Mouse (Mus musculus) heart, embryonic 16.5 days (tissue): ENCODE results near the gene Olfr669. TPM values are rescaled to one million over a fixed set of nuclear protein-coding genes. Genes with fewer than 3 reads are reported as not detected.
"Not testable (repeated sequence)": the region's sequence is repeated elsewhere in the genome, so short reads cannot be mapped to it uniquely, and the experiment has no call there.

Experiments
- ATAC-seq: fragments of 200-750 bp; cut with Nextera tagmentation; replicated peaks from 2 replicates; pipeline ENCODE4 v1.8.0; 2017; ENCODE audit warnings: moderate number of reproducible peaks; ENCODE audit not compliant: insufficient read depth, low FRiP score; ENCODE audit errors: extremely low read depth
- H3K27ac ChIP-seq: fragments of 300-500 bp; sonication (generic); 2 replicates; pipeline ENCODE4 v1.5.1; 2014; ENCODE audit warnings: mild to moderate bottlenecking, low read length, control low read depth, moderate library complexity
- H3K27me3 ChIP-seq: fragments of 300-500 bp; sonication (generic); 2 replicates; pipeline ENCODE4 v1.6.1; 2014; ENCODE audit warnings: low read length, mixed read lengths; ENCODE audit not compliant: control insufficient read depth, insufficient read depth
- H3K36me3 ChIP-seq: fragments of 300-500 bp; sonication (generic); 2 replicates; pipeline ENCODE4 v1.6.1; 2014; ENCODE audit not compliant: control insufficient read depth, insufficient read depth
- H3K4me1 ChIP-seq: fragments of 300-500 bp; sonication (generic); 2 replicates; pipeline ENCODE4 v1.6.1; 2014; ENCODE audit warnings: low read length, mixed read lengths; ENCODE audit not compliant: control insufficient read depth, insufficient read depth
- H3K4me2 ChIP-seq: fragments of 300-500 bp; sonication (generic); 2 replicates; pipeline ENCODE4 v1.6.1; 2014; ENCODE audit warnings: low read depth, mild to moderate bottlenecking, control low read depth, low read length
- H3K4me3 ChIP-seq: fragments of 300-500 bp; sonication (generic); 2 replicates; pipeline ENCODE4 v1.5.1; 2014; ENCODE audit warnings: mild to moderate bottlenecking, control low read depth, low read length
- H3K9ac ChIP-seq: fragments of 300-500 bp; sonication (generic); 2 replicates; pipeline ENCODE4 v1.6.1; 2014; ENCODE audit warnings: low read length, control low read depth
- H3K9me3 ChIP-seq: fragments of 300-500 bp; sonication (generic); replicated peaks from 2 replicates; pipeline ENCODE4 v1.6.1; 2016; ENCODE audit warnings: low read length; ENCODE audit not compliant: control insufficient read depth
- WGBS: fragments of 180-500 bp; shearing (Covaris S2); extraction: QIAGEN DNeasy Blood & Tissue Kit; methylation state at CpG from one replicate; pipeline ENCODE4 v1.1.7; 2014; 5-methylcytosine and 5-hydroxymethylcytosine counted together
- polyA plus RNA-seq: library from polyadenylated mRNA; unstranded; fragments of >200 nt; fragmentation: Nextera tagmentation; extraction: Ambion mirVana; gene quantifications from 2 replicates; pipeline ENCODE4 v1.2.1, GENCODE M21; 2015

Gene Olfr669
- polyA plus RNA-seq = not detected in 2 replicates

- Histone ChIP-seq H3K4me2 (no peak within 1 kb of the TSS), H3K27me3 (no peaks in the 10 kb centered on the region), H3K9ac (no peak within 1 kb of the TSS), H3K36me3 (no peaks in the 10 kb centered on the region), H3K9me3 (no peaks in the 10 kb centered on the region), H3K27ac (no peak within 1 kb of the TSS), H3K4me3 (no peak within 1 kb of the TSS), H3K4me1 (no peaks in the 10 kb centered on the region)
- no peak for ATAC-seq
- 86% methylated on average over 1 of the region's 1 CpGs for WGBS
These were observed at the start of gene Olfr669 for GRCm38 (mm10) chr7:104933940-104934339. TSS of gene Olfr669 (plus strand) at chr7:104934240.

DNA sequence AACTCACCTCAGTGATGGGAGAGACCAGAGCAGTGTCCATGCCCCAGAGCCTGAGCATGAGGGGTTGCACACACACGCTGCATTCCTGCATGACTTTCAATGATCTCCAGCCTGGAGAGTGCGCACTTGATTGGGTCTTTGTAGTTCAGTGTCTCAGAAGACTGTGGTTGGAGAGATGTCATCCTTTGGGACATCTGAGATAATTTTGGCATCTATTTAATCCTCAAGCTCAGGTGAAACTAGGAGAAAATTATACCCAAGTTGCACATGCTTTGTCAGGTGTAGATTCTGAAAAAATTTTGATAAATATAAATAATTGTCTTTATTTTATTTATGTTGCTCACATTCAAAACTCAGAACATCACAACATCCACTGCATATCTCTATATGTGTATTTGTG, 38.2 kb upstream of the Olfr669 start, which contains the start of gene Olfr666:
Olfr666 (minus strand) TSS at position 101 of the 400 bp plus-strand sequence.
- no peak within 1 kb of the TSS for H3K9ac ChIP-seq
- no peaks in the 10 kb centered on the region for H3K36me3 ChIP-seq
- H3K9me3 ChIP-seq = 0 out of 2 replicates have a peak, but pooled peaks cover 2% of the 10 kb centered on the region
- no peak within 1 kb of the TSS for H3K4me2 ChIP-seq
- ATAC-seq = no peak
- H3K27me3 ChIP-seq = no peaks in the 10 kb centered on the region
- WGBS = 83% methylated on average over 2 of the region's 2 CpGs
- no peaks in the 10 kb centered on the region for H3K4me1 ChIP-seq
- H3K27ac ChIP-seq = no peak within 1 kb of the TSS
- H3K4me3 ChIP-seq = no peak within 1 kb of the TSS

DNA sequence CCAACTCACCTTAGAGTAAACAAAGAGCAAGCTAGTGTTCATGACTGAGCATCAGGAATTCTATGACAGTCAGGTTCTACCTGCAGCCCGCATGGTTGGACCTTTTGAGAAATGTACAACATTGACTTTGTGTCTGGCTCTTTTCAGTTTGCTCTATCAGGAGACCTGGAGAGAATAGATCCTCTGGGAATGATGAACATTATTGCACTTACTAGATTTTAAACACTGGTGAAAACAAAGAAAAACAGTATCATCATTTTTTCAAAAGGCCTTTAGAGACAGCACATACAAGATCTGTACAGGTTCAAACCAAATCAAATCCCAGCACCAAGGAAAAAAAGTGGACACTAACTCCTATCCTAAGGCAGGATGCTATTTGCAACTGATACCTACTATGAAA, 12.7 kb upstream of the Olfr669 start, which contains the start of gene Olfr667:
Olfr667 (minus strand) TSS at position 101 of the 400 bp plus-strand sequence.
- no peaks in the 10 kb centered on the region for H3K9me3 ChIP-seq

DNA sequence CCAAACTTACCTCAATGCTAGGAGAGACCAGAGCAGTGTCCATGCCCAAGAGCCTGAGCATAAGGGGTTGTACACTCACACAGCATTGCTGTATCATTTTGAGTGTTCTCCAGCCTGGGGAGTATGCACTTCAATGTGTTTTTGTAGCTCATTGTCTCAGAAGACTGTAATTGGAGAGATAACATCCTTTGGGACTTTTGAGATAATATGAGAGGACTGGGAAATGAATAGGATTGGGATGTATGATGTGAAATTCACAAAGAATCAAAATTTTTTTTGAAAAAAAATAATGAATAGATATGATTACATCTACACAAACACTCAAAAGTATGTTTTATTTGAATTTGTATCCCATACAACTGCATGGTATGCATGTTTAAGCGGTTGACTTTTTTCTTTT, 6.1 kb upstream of the Olfr669 start, which contains the start of gene Olfr668:
Olfr668 (minus strand) TSS at position 101 of the 400 bp plus-strand sequence.
- ATAC-seq = no peak
- Histone ChIP-seq H3K4me2 (no peak within 1 kb of the TSS), H3K36me3 (no peaks in the 10 kb centered on the region), H3K4me1 (no peaks in the 10 kb centered on the region), H3K9me3 (no peaks in the 10 kb centered on the region), H3K27me3 (no peaks in the 10 kb centered on the region), H3K27ac (no peak within 1 kb of the TSS), H3K9ac (no peak within 1 kb of the TSS), H3K4me3 (no peak within 1 kb of the TSS)
- 67% methylated on average over 1 of the region's 1 CpGs for WGBS

More for the DNA sequence above, 12.7 kb upstream of the Olfr669 start, which contains the start of gene Olfr667:
- Histone ChIP-seq H3K27me3 (no peaks in the 10 kb centered on the region), H3K27ac (no peak within 1 kb of the TSS), H3K4me2 (no peak within 1 kb of the TSS), H3K36me3 (no peaks in the 10 kb centered on the region), H3K4me3 (no peak within 1 kb of the TSS), H3K4me1 (no peaks in the 10 kb centered on the region), H3K9ac (no peak within 1 kb of the TSS)
- WGBS = 72% methylated on average over 1 of the region's 1 CpGs
- no peak for ATAC-seq

DNA sequence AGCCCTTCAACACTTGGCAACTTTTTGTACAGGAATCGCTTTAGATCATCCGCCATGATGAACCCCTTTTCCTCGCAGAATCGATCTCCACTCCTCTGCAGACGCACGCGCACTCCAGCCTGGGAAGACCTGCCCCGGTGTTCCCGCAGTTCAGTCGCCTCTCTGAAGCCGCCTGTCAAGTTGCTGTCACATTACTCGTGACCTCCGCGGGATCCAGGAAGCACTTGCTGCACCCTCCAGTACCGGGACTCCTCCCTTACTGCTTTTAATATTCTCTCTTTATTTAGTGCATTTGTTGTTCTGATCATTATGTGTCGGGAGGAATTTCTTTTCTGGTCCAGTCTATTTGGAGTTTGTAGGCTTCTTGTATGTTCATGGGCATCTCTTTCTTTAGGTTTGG, 16.2 kb downstream of the Olfr669 start:
- not testable (repeated sequence) for H3K4me2 ChIP-seq, H3K27ac ChIP-seq, H3K4me1 ChIP-seq, H3K27me3 ChIP-seq, H3K36me3 ChIP-seq, H3K9me3 ChIP-seq, H3K9ac ChIP-seq, H3K4me3 ChIP-seq, ATAC-seq
- WGBS = 89% methylated on average over 16 of the region's 16 CpGs

DNA sequence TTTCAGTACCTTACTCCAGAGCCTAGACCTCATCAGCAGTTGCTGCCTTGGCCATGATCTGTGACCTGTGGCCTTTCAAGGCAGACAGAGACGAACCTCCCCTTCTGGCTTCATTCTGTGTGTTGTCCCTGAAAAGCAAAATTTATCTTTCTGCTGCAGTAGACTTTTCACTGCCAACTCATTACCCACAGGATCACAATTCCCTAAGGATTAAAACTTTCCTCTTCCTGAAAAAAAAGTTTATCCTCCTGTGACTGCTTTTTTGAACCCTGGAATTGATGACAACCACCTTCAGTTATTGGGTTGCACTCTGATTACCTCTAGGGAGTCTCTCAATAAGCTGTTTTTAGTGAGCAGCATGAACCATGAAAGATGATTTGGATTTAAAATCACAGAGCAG, 28.5 kb downstream of the Olfr669 start, which contains the start of gene Olfr670:
Olfr670 (minus strand) TSS at position 101 of the 400 bp plus-strand sequence.
- no peak for ATAC-seq
- H3K9ac ChIP-seq = no peak within 1 kb of the TSS
- no peak within 1 kb of the TSS for H3K4me3 ChIP-seq
- no peaks in the 10 kb centered on the region for H3K4me1 ChIP-seq
- H3K27me3 ChIP-seq = no peaks in the 10 kb centered on the region
- H3K27ac ChIP-seq = no peak within 1 kb of the TSS
- H3K4me2 ChIP-seq = no peak within 1 kb of the TSS
- H3K36me3 ChIP-seq = no peaks in the 10 kb centered on the region
- H3K9me3 ChIP-seq = no peaks in the 10 kb centered on the region
- WGBS = 21% methylated on average over 1 of the region's 1 CpGs

DNA sequence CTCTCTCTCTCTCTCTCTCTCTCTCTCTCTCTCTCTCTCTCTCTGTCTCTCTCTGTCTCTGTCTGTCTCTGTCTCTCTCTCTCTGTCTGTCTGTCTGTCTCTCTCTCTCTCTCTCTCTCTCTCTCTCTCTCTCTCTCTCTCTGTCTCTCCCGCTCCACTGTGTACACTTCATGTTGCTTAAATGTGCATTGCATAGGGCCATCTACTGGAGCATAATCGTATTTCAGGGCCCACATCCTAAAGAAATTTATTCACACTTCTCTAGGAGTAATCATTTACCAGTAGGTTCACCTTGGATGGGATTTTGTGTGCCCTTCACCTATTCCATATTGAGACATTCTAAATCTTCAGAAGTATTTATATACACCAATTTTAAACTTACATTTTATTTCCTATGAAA, 38.5 kb downstream of the Olfr669 start:
- not testable (repeated sequence) for ATAC-seq, H3K27ac ChIP-seq, H3K4me1 ChIP-seq, H3K36me3 ChIP-seq, H3K9ac ChIP-seq, H3K27me3 ChIP-seq, H3K4me3 ChIP-seq, H3K9me3 ChIP-seq, H3K4me2 ChIP-seq
- 58% methylated on average over 2 of the region's 2 CpGs for WGBS

DNA sequence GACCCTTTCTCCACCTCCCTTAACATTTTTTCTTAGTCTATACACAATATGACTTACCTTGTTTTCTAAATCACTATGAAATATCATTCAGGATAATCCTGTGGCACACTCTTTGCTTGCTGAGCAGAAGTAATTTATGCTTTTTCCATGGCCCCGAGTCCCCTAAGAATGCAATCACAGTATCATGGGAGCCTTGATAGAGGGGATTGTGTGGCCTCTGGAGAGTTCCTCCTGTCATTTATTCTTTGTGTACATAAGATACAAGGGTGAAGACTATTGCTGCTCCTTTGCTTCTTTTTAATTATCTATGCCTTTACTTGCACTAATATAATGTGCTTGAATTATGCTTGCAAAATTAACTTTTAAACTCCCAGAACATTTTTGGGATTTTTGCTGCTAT, 45.0 kb downstream of the Olfr669 start, which contains the start of gene Olfr671:
Olfr671 (minus strand) TSS at position 101 of the 400 bp plus-strand sequence.
- H3K9ac ChIP-seq = no peak within 1 kb of the TSS

More for the DNA sequence above, 45.0 kb downstream of the Olfr669 start, which contains the start of gene Olfr671:
- Histone ChIP-seq H3K4me2 (no peak within 1 kb of the TSS), H3K27ac (no peak within 1 kb of the TSS), H3K4me3 (no peak within 1 kb of the TSS), H3K36me3 (no peaks in the 10 kb centered on the region), H3K4me1 (no peaks in the 10 kb centered on the region), H3K27me3 (no peaks in the 10 kb centered on the region), H3K9me3 (no peaks in the 10 kb centered on the region)
- no peak for ATAC-seq
- 61% methylated on average over 1 of the region's 1 CpGs for WGBS
